Mouse (Mus musculus) liver, embryonic 16.5 days (tissue): Measurements from ENCODE around the gene Hoxc5. TPM values are rescaled to one million over a fixed set of nuclear protein-coding genes. Genes with fewer than 3 reads are reported as not detected.

Experiments used
- ATAC-seq: fragments of 200-750 bp; cut with Nextera tagmentation; 2 replicates; pipeline ENCODE4 v1.8.0; 2017; ENCODE audit warnings: low read depth, mild to moderate bottlenecking, moderate number of reproducible peaks, moderate library complexity
- H3K27ac ChIP-seq: fragments of 300-500 bp; sonication (generic); 2 replicates; pipeline ENCODE4 v1.5.1; 2014; ENCODE audit warnings: mild to moderate bottlenecking, low read length
- H3K27me3 ChIP-seq: fragments of 300-500 bp; sonication (generic); 2 replicates; pipeline ENCODE4 v1.6.1; 2014; ENCODE audit warnings: low read depth, low read length, mixed read lengths; ENCODE audit not compliant: control insufficient read depth, insufficient read depth
- H3K36me3 ChIP-seq: fragments of 300-500 bp; sonication (generic); 2 replicates; pipeline ENCODE4 v1.6.1; 2014; ENCODE audit warnings: mild to moderate bottlenecking; ENCODE audit not compliant: control insufficient read depth, insufficient read depth
- H3K4me1 ChIP-seq: fragments of 300-500 bp; sonication (generic); 2 replicates; pipeline ENCODE4 v1.6.1; 2014; ENCODE audit warnings: low read depth, low read length, mixed read lengths; ENCODE audit not compliant: control insufficient read depth
- H3K4me2 ChIP-seq: fragments of 300-500 bp; sonication (generic); 2 replicates; pipeline ENCODE4 v1.6.1; 2014; ENCODE audit warnings: low read depth, low read length, mixed read lengths
- H3K4me3 ChIP-seq: fragments of 300-500 bp; sonication (generic); 2 replicates; pipeline ENCODE4 v1.5.1; 2014; ENCODE audit warnings: low read depth, mild to moderate bottlenecking, low read length
- H3K9ac ChIP-seq: fragments of 300-500 bp; sonication (generic); 2 replicates; pipeline ENCODE4 v1.6.1; 2014; ENCODE audit warnings: low read depth, low read length
- H3K9me3 ChIP-seq: fragments of 300-500 bp; sonication (generic); replicated peaks from 2 replicates; pipeline ENCODE4 v1.6.1; 2016; ENCODE audit warnings: low read length; ENCODE audit not compliant: control insufficient read depth
- WGBS: fragments of 180-500 bp; shearing (Covaris S2); extraction: QIAGEN DNeasy Blood & Tissue Kit; methylation state at CpG from one replicate; pipeline ENCODE4 v1.1.7; 2014; ENCODE audit not compliant: insufficient replicate concordance; 5-methylcytosine and 5-hydroxymethylcytosine counted together
- polyA plus RNA-seq: library from polyadenylated mRNA; unstranded; fragments of >200 nt; fragmentation: Nextera tagmentation; extraction: Ambion mirVana; gene quantifications from 2 replicates; pipeline ENCODE4 v1.2.1, GENCODE M21; 2015

Gene Hoxc5
- polyA plus RNA-seq, 1 experiment from 2014 or later, result 0.09 TPM

GRCm38 (mm10) chr15:103053210-103053609 lies 86.0 kb downstream of the Hoxc5 start:
- no peak overlapping the region for H3K4me2 ChIP-seq
- no peak overlapping the region for H3K27ac ChIP-seq
- peaks cover 30% of the 10 kb centered on the region for H3K27me3 ChIP-seq
- H3K9me3 ChIP-seq, result no peaks in the 10 kb centered on the region
- H3K4me3 ChIP-seq, result no peak overlapping the region
- ATAC-seq, result no peak
- H3K4me1 ChIP-seq, result no peaks in the 10 kb centered on the region
- no peaks in the 10 kb centered on the region for H3K36me3 ChIP-seq
- H3K9ac ChIP-seq, result no peak overlapping the region

- no peaks in the 10 kb centered on the region for H3K9me3 ChIP-seq
- 40% methylated on average over 2 of the region's 2 CpGs for WGBS
These were observed 89.2 kb downstream of the Hoxc5 start for GRCm38 (mm10) chr15:103056396-103056795.

GRCm38 (mm10) chr15:103058715-103059114 lies 91.5 kb downstream of the Hoxc5 start:
- no peak overlapping the region for H3K27ac ChIP-seq

More at GRCm38 (mm10) chr15:103056396-103056795, 89.2 kb downstream of the Hoxc5 start:
- H3K4me2 ChIP-seq, result no peak overlapping the region
- peaks cover 52% of the 10 kb centered on the region for H3K27me3 ChIP-seq
- no peaks in the 10 kb centered on the region for H3K36me3 ChIP-seq
- H3K4me1 ChIP-seq, result no peaks in the 10 kb centered on the region; the same call in 1 of the 2 replicates
- H3K27ac ChIP-seq, result no peak overlapping the region
- no peak overlapping the region for H3K9ac ChIP-seq
- no peak for ATAC-seq
- no peak overlapping the region for H3K4me3 ChIP-seq

GRCm38 (mm10) chr15:103059393-103059992 lies 92.2 kb downstream of the Hoxc5 start:
- no peak overlapping the region for H3K4me2 ChIP-seq
- no peaks in the 10 kb centered on the region for H3K36me3 ChIP-seq
- no peak for ATAC-seq
- no peak overlapping the region for H3K4me3 ChIP-seq
- no peaks in the 10 kb centered on the region for H3K9me3 ChIP-seq
- 3% methylated on average over 21 of the region's 21 CpGs for WGBS
- H3K4me1 ChIP-seq, result no peaks in the 10 kb centered on the region; the same call in 1 of the 2 replicates
- peaks cover 71% of the 10 kb centered on the region for H3K27me3 ChIP-seq
- H3K27ac ChIP-seq, result no peak overlapping the region
- no peak overlapping the region for H3K9ac ChIP-seq

More at GRCm38 (mm10) chr15:103058715-103059114, 91.5 kb downstream of the Hoxc5 start:
- Histone ChIP-seq H3K27me3 (peaks cover 69% of the 10 kb centered on the region), H3K4me2 (no peak overlapping the region), H3K9me3 (no peaks in the 10 kb centered on the region), H3K4me3 (no peak overlapping the region), H3K36me3 (no peaks in the 10 kb centered on the region), H3K4me1 (no peaks in the 10 kb centered on the region; the same call in 1 of the 2 replicates), H3K9ac (no peak overlapping the region)
- WGBS, result 7% methylated on average over 12 of the region's 12 CpGs
- ATAC-seq, result no peak

GRCm38 (mm10) chr15:103060021-103060340 lies 92.7 kb downstream of the Hoxc5 start:
- 13% methylated on average over 11 of the region's 11 CpGs for WGBS
- Histone ChIP-seq H3K9me3 (no peaks in the 10 kb centered on the region), H3K27ac (no peak overlapping the region), H3K4me3 (no peak overlapping the region), H3K27me3 (peaks cover 69% of the 10 kb centered on the region), H3K9ac (no peak overlapping the region), H3K36me3 (no peaks in the 10 kb centered on the region), H3K4me2 (no peak overlapping the region), H3K4me1 (no peaks in the 10 kb centered on the region; the same call in 1 of the 2 replicates)
- no peak for ATAC-seq

GRCm38 (mm10) chr15:103060341-103061130 lies 93.3 kb downstream of the Hoxc5 start:
- H3K4me1 ChIP-seq, result no peaks in the 10 kb centered on the region; the same call in 1 of the 2 replicates
- no peak for ATAC-seq
- H3K4me2 ChIP-seq, result no peak overlapping the region
- no peak overlapping the region for H3K27ac ChIP-seq
- H3K4me3 ChIP-seq, result no peak overlapping the region
- H3K9ac ChIP-seq, result no peak overlapping the region
- H3K36me3 ChIP-seq, result no peaks in the 10 kb centered on the region
- peaks cover 72% of the 10 kb centered on the region for H3K27me3 ChIP-seq
- H3K9me3 ChIP-seq, result no peaks in the 10 kb centered on the region
- 2% methylated on average over 36 of the region's 36 CpGs for WGBS

- ATAC-seq, result no peak
- no peaks in the 10 kb centered on the region; the same call in 1 of the 2 replicates for H3K4me1 ChIP-seq
- H3K4me3 ChIP-seq, result no peak overlapping the region
- WGBS, result 2% methylated on average over 30 of the region's 30 CpGs
- H3K27me3 ChIP-seq, result peaks cover 77% of the 10 kb centered on the region
- H3K9me3 ChIP-seq, result no peaks in the 10 kb centered on the region
- H3K9ac ChIP-seq, result no peak overlapping the region
- no peak overlapping the region for H3K4me2 ChIP-seq
- H3K27ac ChIP-seq, result no peak overlapping the region
- H3K36me3 ChIP-seq, result no peaks in the 10 kb centered on the region
These were observed 94.0 kb downstream of the Hoxc5 start for GRCm38 (mm10) chr15:103061131-103061825.

GRCm38 (mm10) chr15:103061988-103062387 lies 94.7 kb downstream of the Hoxc5 start:
- no peaks in the 10 kb centered on the region; the same call in 1 of the 2 replicates for H3K4me1 ChIP-seq
- no peak overlapping the region for H3K4me2 ChIP-seq
- H3K36me3 ChIP-seq, result no peaks in the 10 kb centered on the region
- no peak for ATAC-seq
- 10% methylated on average over 2 of the region's 2 CpGs for WGBS
- H3K4me3 ChIP-seq, result no peak overlapping the region
- no peaks in the 10 kb centered on the region for H3K9me3 ChIP-seq
- peaks cover 77% of the 10 kb centered on the region for H3K27me3 ChIP-seq
- H3K9ac ChIP-seq, result no peak overlapping the region
- no peak overlapping the region for H3K27ac ChIP-seq

GRCm38 (mm10) chr15:103065642-103066041 lies 98.4 kb downstream of the Hoxc5 start:
- Histone ChIP-seq H3K9me3 (no peaks in the 10 kb centered on the region), H3K27me3 (peaks cover 68% of the 10 kb centered on the region), H3K4me2 (no peak overlapping the region), H3K4me1 (no peaks in the 10 kb centered on the region), H3K9ac (no peak overlapping the region), H3K4me3 (no peak overlapping the region), H3K36me3 (no peaks in the 10 kb centered on the region), H3K27ac (no peak overlapping the region)
- no peak for ATAC-seq
- WGBS, result 43% methylated on average over 7 of the region's 7 CpGs
